Mouse (Mus musculus) lung, adult 2 months (tissue): ENCODE data around the gene Gmds. TPM values are rescaled to one million over a fixed set of nuclear protein-coding genes. Genes with fewer than 3 reads are reported as not detected.

Experiments
- DNase-seq: peaks from one replicate; pipeline ENCODE4 v3.0.0; 2022
- H3K4me1 ChIP-seq: fragments of 200-500 bp; 2 replicates; pipeline ENCODE4 v1.6.1; 2011; ENCODE audit warnings: low read length; ENCODE audit not compliant: control insufficient read depth, insufficient read depth
- H3K4me3 ChIP-seq: fragments of 200-500 bp; replicated peaks from 2 replicates; pipeline ENCODE3; 2011; ENCODE audit warnings: low read depth, mild to moderate bottlenecking, control low read depth, low read length; ENCODE audit errors: extremely low read depth
- CTCF ChIP-seq: fragments of 200-500 bp; IDR thresholded peaks from 2 replicates; pipeline ENCODE4 v1.5.1; 2011; ENCODE audit warnings: mild to moderate bottlenecking, low read length, control low read depth; ENCODE audit not compliant: insufficient read depth
- POLR2A ChIP-seq: fragments of 200-500 bp; IDR thresholded peaks from 2 replicates; pipeline ENCODE4 v1.6.1; 2011; ENCODE audit warnings: low read depth, mild to moderate bottlenecking, control low read depth, low read length, borderline replicate concordance; ENCODE audit errors: extremely low read depth
- WGBS: fragments of 180-500 bp; shearing (Covaris S2); methylation state at CpG from one replicate; pipeline ENCODE4 v1.1.7; 2018; 5-methylcytosine and 5-hydroxymethylcytosine counted together
- polyA plus RNA-seq: library from polyadenylated mRNA; depleted of rRNA; stranded (reverse); fragments of >200 nt; gene quantifications from 2 replicates; pipeline ENCODE4 v1.2.3, GENCODE M21; 2012

Gene Gmds
- polyA plus RNA-seq, 1 experiment, result 16.0 TPM

DNA sequence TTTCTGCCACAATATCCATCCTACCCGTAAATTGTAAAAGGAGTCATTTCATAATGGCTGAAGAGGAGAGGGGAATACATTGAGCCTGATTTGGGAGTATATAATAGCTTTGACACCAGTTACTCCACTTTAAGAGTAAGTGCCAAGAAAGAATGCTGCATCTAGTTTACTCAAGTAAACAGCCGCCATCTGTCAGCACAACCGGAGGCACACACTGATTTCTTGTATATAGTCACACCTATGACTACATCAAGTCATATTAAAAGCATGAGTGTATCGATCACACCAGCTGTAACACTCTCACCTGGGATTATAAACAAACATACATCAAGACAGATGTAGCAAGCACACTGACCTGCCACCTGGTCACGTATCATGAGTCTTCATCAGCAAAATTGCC lies 473.8 kb downstream of the Gmds start:
- TF ChIP-seq POLR2A (no peak), CTCF (no peak)
- 83% methylated on average over 5 of the region's 5 CpGs for WGBS
- DNase-seq, result no peak
- Histone ChIP-seq H3K4me3 (no peak overlapping the region), H3K4me1 (no peaks in the 10 kb centered on the region)

GRCm38 (mm10) chr13:31863461-31863860 lies 475.1 kb downstream of the Gmds start:
- no peak for TF ChIP-seq CTCF
- no peak for TF ChIP-seq POLR2A
- no peak for DNase-seq
- Histone ChIP-seq H3K4me3 (no peak overlapping the region), H3K4me1 (no peaks in the 10 kb centered on the region)
- 63% methylated on average over 9 of the region's 9 CpGs for WGBS

GRCm38 (mm10) chr13:31860200-31860599 lies 478.3 kb downstream of the Gmds start:
- no peak for DNase-seq
- no peaks in the 10 kb centered on the region for H3K4me1 ChIP-seq
- no peak overlapping the region for H3K4me3 ChIP-seq
- WGBS, result 85% methylated on average over 5 of the region's 5 CpGs
- TF ChIP-seq POLR2A (no peak), CTCF (no peak)

DNA sequence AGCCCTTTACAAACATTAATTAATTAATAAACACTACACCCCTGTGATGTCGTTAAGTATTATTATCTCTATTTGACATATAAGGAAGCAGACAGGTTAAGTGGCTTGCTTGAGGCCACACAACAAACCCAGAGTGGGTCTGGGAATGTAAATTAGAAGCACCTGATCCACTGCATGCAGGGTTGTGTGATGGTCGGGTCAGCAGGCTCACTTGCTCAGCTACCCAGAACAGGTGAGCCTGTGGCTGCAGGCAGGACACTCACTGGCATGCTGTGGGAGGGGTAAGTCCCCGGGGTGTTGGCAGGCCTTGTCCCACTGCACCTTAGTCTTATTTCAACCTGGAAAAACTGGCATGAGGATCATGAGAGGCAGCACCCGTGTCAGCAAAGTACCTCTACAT lies 484.5 kb downstream of the Gmds start:
- H3K4me3 ChIP-seq, result no peak overlapping the region
- no peaks in the 10 kb centered on the region for H3K4me1 ChIP-seq
- DNase-seq, result no peak
- no peak for TF ChIP-seq POLR2A
- no peak for TF ChIP-seq CTCF
- 71% methylated on average over 4 of the region's 4 CpGs for WGBS

- no peak overlapping the region for H3K4me3 ChIP-seq
- TF ChIP-seq POLR2A (no peak), CTCF (no peak)
- 58% methylated on average over 2 of the region's 2 CpGs for WGBS
- DNase-seq, result no peak
- no peaks in the 10 kb centered on the region for H3K4me1 ChIP-seq
These were observed 485.0 kb downstream of the Gmds start for GRCm38 (mm10) chr13:31853564-31853963.

DNA sequence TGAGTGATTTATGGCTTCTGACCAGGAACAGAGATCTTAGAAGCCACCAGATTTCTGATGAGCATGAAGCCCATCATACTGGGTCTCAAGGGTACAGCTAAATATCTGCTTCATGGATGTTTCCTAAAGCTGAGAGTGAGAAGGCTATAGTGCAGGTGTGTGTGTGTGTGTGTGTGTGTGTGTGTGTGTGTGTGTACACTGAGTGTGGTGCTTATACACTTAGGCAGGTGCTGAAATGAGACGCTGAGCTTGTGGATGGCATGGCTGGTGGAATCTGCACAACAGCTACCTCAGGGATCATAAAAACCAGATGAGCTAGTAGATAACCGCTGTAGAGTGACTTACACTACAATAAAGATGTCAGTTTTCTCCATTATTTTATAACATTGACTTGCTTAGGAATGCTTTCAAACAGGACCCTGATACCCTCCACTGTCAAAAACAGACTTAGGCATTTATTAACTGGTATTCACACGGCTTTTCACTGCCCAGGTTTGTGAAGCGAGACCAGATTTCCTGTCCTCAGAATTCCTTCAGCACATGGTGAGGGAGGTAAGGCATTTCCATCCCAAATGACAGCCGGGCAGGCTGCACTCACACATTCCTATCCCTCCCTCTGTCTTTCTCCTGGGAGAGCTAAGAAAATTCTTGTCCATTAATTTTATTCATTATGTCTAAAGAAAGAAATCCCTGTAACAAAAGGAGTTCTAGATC lies 489.1 kb downstream of the Gmds start:
- WGBS, result 71% methylated on average over 5 of the region's 5 CpGs
- no peak for DNase-seq
- H3K4me1 ChIP-seq, result no peaks in the 10 kb centered on the region
- TF ChIP-seq CTCF, result no peak
- no peak for TF ChIP-seq POLR2A
- H3K4me3 ChIP-seq, result no peak overlapping the region

- DNase-seq, result no peak
- TF ChIP-seq CTCF (no peak), POLR2A (no peak)
- H3K4me3 ChIP-seq, result no peak overlapping the region
- 82% methylated on average over 4 of the region's 4 CpGs for WGBS
- no peaks in the 10 kb centered on the region for H3K4me1 ChIP-seq
These were observed 502.7 kb downstream of the Gmds start for GRCm38 (mm10) chr13:31835802-31836201.

GRCm38 (mm10) chr13:31830332-31830731 lies 508.2 kb downstream of the Gmds start:
- Histone ChIP-seq H3K4me1 (no peaks in the 10 kb centered on the region), H3K4me3 (no peak overlapping the region)
- no peak for TF ChIP-seq CTCF
- TF ChIP-seq POLR2A, result no peak
- 32% methylated on average over 9 of the region's 9 CpGs for WGBS
- no peak for DNase-seq

DNA sequence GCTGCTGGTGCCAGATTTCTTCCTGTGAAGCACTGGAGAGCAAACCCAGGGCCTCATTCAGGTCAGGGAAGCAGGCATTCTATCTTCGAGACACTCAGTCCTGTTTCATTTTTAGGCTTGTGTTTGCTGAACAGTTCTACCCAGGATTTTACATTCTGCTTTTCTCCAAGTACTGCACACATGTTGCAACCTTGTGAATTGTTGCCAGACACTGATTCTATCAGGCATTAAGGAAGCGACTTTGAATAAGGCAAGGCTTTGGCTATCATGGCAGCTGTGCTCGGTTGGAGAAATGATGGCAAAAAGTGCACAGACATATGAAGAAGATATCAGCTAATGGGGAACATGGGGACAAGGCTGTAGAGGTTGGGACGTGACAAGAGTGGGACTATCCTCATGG lies 510.1 kb downstream of the Gmds start:
- no peak for DNase-seq
- no peak for TF ChIP-seq CTCF
- TF ChIP-seq POLR2A, result no peak
- WGBS, result 84% methylated on average over 4 of the region's 4 CpGs
- no peak overlapping the region for H3K4me3 ChIP-seq
- no peaks in the 10 kb centered on the region for H3K4me1 ChIP-seq

DNA sequence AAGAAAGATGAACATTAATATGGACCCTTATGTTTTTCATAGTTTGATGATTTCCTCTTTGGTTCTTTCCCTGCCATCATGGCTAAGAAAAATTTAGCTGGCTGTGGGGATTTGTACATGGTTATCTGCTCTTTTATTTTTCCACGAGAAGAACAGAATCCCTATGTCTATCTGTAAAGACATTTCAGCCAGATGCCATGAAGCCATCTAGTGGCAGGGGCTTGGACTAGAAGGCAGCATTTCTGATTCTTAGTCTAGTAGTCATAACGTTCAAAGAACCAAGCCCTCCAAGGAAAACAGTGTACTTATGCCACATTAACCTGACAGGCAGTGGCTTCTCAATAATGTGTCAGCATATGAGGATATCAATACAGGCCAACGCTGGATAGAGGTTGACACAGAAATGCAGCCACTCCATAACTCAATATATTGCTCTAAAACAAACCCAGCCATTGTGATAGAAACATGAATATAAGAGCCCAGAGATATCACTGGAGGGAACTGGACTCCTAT lies 510.7 kb downstream of the Gmds start:
- Histone ChIP-seq H3K4me1 (no peaks in the 10 kb centered on the region), H3K4me3 (no peak overlapping the region)
- no peak for TF ChIP-seq POLR2A
- no peak for DNase-seq
- 54% methylated on average over 3 of the region's 3 CpGs for WGBS
